Mouse (Mus musculus) olfactory bulb, adult 2 months (tissue): ENCODE results near the gene Olfr181.

ENCODE experiments used
- CTCF ChIP-seq: fragments of 200-500 bp; IDR thresholded peaks from 2 replicates; pipeline ENCODE4 v1.5.1; 2012; ENCODE audit warnings: low read depth, mild to moderate bottlenecking, low read length, moderate library complexity; ENCODE audit not compliant: insufficient read depth
- POLR2A ChIP-seq: fragments of 200-500 bp; IDR thresholded peaks from 2 replicates; pipeline ENCODE4 v1.6.1; 2012; ENCODE audit warnings: mild to moderate bottlenecking, low read depth, low read length, moderate library complexity; ENCODE audit not compliant: insufficient read depth

GRCm38 (mm10) chr16:58884416-58884815, 44.1 kb downstream of the Olfr181 start:
- no peak for TF ChIP-seq CTCF
- TF ChIP-seq POLR2A: no peak
